Mouse (Mus musculus): ENCODE measurements at regions not wholly inside any gene's neighbourhood (a gene's known extent, or its start where the extent isn't known, plus 50 kb on each side); places are given as distances from the start of the nearest gene placed in this dataset.

DNA sequence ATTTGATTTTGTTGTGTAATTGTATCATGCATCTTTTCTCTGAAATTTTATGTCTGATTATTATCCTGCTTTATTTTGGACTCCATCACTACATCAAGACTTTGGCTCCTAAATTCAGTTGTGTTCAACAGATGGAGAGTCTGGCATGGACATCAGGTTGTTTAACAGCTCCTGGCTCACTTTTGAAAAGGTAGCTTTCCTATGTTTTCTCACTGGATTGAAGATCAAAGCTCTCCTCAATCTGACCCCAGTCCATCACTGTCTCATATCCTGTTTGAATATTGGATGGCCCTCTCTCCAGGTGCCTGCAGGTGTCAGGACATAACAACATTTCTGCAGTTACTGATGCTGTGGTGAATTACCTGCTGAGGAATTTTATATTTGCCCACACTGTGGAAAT lies 265.8 kb upstream of the Cntnap2 start:
- no peak overlapping the region for H3K4me2 ChIP-seq (ENCODE audit: low read length)
- H3K4me3 ChIP-seq (ENCODE audit: low read depth, low read length): no peak overlapping the region
- ATAC-seq (no peak), DNase-seq (ENCODE audit: low spot score) (no peak)
- no peak overlapping the region for H3K27ac ChIP-seq (ENCODE audit: low read depth, low read length)
- H3K9me3 ChIP-seq (replicated peaks; ENCODE audit: control insufficient read depth, low read length): no peaks in the 10 kb centered on the region
- H3K27me3 ChIP-seq (replicated peaks; ENCODE audit: control insufficient read depth, insufficient read depth, low read length): no peaks in the 10 kb centered on the region
- no peak overlapping the region for H3K9ac ChIP-seq (ENCODE audit: low read length)
- H3K36me3 ChIP-seq (ENCODE audit: control insufficient read depth, insufficient read depth, low read length): no peaks in the 10 kb centered on the region
- no peaks in the 10 kb centered on the region for H3K4me1 ChIP-seq (ENCODE audit: control insufficient read depth, insufficient read depth, low read length)

- no peaks in the 10 kb centered on the region for H3K4me1 ChIP-seq (ENCODE audit: control insufficient read depth, insufficient read depth, low read length)
- H3K27me3 ChIP-seq (replicated peaks; ENCODE audit: control insufficient read depth, insufficient read depth, low read length): no peaks in the 10 kb centered on the region
- no peak overlapping the region for H3K9ac ChIP-seq (ENCODE audit: low read length)
- ATAC-seq (peak; percentile 54), DNase-seq (ENCODE audit: low spot score) (peak; percentile 62)
- no peak overlapping the region for H3K27ac ChIP-seq (ENCODE audit: low read depth, low read length)
- no peak overlapping the region for H3K4me2 ChIP-seq (ENCODE audit: low read length)
- no peaks in the 10 kb centered on the region for H3K36me3 ChIP-seq (ENCODE audit: control insufficient read depth, insufficient read depth, low read length)
- no peaks in the 10 kb centered on the region for H3K9me3 ChIP-seq (replicated peaks; ENCODE audit: control insufficient read depth, low read length)
- no peak overlapping the region for H3K4me3 ChIP-seq (ENCODE audit: low read depth, low read length)
Observed at GRCm38 (mm10) chr6:44815362-44815761, 243.8 kb upstream of the Cntnap2 start.

DNA sequence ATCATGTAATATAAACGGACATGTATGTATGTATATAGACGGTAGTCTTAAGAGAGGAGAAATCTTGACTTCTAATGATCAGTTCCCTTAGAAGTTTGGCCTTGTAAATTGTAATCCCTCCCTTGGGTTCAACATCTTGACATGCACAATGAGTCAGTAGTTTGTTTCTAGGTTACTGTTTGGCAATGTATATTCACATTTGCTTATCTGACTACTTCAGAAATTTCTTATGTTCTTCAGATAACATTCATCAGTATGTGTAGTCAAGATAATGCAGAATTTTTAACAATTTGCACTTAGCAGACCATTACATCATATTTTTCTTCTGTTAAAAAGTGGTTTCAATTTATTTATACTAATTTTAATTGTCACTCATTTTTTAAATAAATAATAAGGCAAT lies 215.0 kb upstream of the Cntnap2 start:
- WGBS: 88% methylated on average over 2 of the region's 2 CpGs
- H3K27ac ChIP-seq (ENCODE audit: low read depth, low read length): no peak overlapping the region

DNA sequence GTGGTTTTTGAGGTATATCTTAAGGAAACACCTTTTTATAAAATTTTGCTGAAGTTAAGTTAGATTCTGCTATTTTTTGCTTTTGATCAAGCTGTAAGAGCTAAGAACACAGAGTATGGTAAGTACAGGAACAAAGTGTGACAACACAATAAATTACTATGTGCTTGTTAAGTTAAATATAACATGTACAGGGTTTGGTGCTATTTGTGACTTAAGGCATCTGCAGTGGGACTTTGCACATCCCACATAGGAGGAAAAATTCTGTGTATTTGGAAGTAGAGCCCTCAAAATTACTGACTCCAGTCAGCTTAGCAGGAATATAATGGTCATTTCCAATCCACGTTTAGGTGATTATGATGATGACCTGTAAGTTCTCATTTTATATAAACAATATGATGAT lies 209.7 kb upstream of the Cntnap2 start:
- Histone ChIP-seq H3K27ac (ENCODE audit: low read depth, low read length) (no peak overlapping the region), H3K36me3 (ENCODE audit: control insufficient read depth, insufficient read depth, low read length) (no peaks in the 10 kb centered on the region), H3K4me2 (ENCODE audit: low read length) (no peak overlapping the region), H3K9ac (ENCODE audit: low read length) (no peak overlapping the region), H3K9me3 (replicated peaks; ENCODE audit: control insufficient read depth, low read length) (no peaks in the 10 kb centered on the region), H3K27me3 (replicated peaks; ENCODE audit: control insufficient read depth, insufficient read depth, low read length) (no peaks in the 10 kb centered on the region), H3K4me3 (ENCODE audit: low read depth, low read length) (no peak overlapping the region), H3K4me1 (ENCODE audit: control insufficient read depth, insufficient read depth, low read length) (no peaks in the 10 kb centered on the region)
- ATAC-seq (no peak), DNase-seq (ENCODE audit: low spot score) (no peak)
- WGBS: 92% methylated on average over 1 of the region's 1 CpGs

More for the DNA sequence above, 215.0 kb upstream of the Cntnap2 start:
- Histone ChIP-seq H3K27me3 (replicated peaks; ENCODE audit: control insufficient read depth, insufficient read depth, low read length) (no peaks in the 10 kb centered on the region), H3K4me2 (ENCODE audit: low read length) (no peak overlapping the region), H3K4me3 (ENCODE audit: low read depth, low read length) (no peak overlapping the region), H3K36me3 (ENCODE audit: control insufficient read depth, insufficient read depth, low read length) (no peaks in the 10 kb centered on the region), H3K4me1 (ENCODE audit: control insufficient read depth, insufficient read depth, low read length) (no peaks in the 10 kb centered on the region), H3K9me3 (replicated peaks; ENCODE audit: control insufficient read depth, low read length) (no peaks in the 10 kb centered on the region), H3K9ac (ENCODE audit: low read length) (no peak overlapping the region)
- ATAC-seq: no peak
- DNase-seq (ENCODE audit: low spot score): no peak

- H3K27me3 ChIP-seq (replicated peaks; ENCODE audit: control insufficient read depth, insufficient read depth, low read length): no peaks in the 10 kb centered on the region
- H3K36me3 ChIP-seq (ENCODE audit: control insufficient read depth, insufficient read depth, low read length): no peaks in the 10 kb centered on the region
- H3K9ac ChIP-seq (ENCODE audit: low read length): no peak overlapping the region
- 89% methylated on average over 4 of the region's 4 CpGs for WGBS
- H3K4me3 ChIP-seq (ENCODE audit: low read depth, low read length): no peak overlapping the region
- no peaks in the 10 kb centered on the region for H3K4me1 ChIP-seq (ENCODE audit: control insufficient read depth, insufficient read depth, low read length)
- H3K9me3 ChIP-seq (replicated peaks; ENCODE audit: control insufficient read depth, low read length): no peaks in the 10 kb centered on the region
- no peak overlapping the region for H3K4me2 ChIP-seq (ENCODE audit: low read length)
- DNase-seq (ENCODE audit: low spot score) (peak; percentile 47), ATAC-seq (no peak)
- H3K27ac ChIP-seq (ENCODE audit: low read depth, low read length): no peak overlapping the region
Observed at GRCm38 (mm10) chr6:44850829-44851228, 208.3 kb upstream of the Cntnap2 start.

- no peak overlapping the region for H3K9ac ChIP-seq (ENCODE audit: low read length)
- DNase-seq (ENCODE audit: low spot score): no peak
- H3K36me3 ChIP-seq (ENCODE audit: control insufficient read depth, insufficient read depth, low read length): no peaks in the 10 kb centered on the region
- ATAC-seq: no peak
- H3K4me2 ChIP-seq (ENCODE audit: low read length): no peak overlapping the region
- H3K27me3 ChIP-seq (replicated peaks; ENCODE audit: control insufficient read depth, insufficient read depth, low read length): no peaks in the 10 kb centered on the region
- H3K27ac ChIP-seq (ENCODE audit: low read depth, low read length): no peak overlapping the region
- H3K4me3 ChIP-seq (ENCODE audit: low read depth, low read length): no peak overlapping the region
- H3K4me1 ChIP-seq (ENCODE audit: control insufficient read depth, insufficient read depth, low read length): no peaks in the 10 kb centered on the region
- H3K9me3 ChIP-seq (replicated peaks; ENCODE audit: control insufficient read depth, low read length): no peaks in the 10 kb centered on the region
- WGBS: 57% methylated on average over 2 of the region's 2 CpGs
Observed at GRCm38 (mm10) chr6:44900249-44900648, 158.9 kb upstream of the Cntnap2 start.

Data from forebrain, embryonic 14.5 days (tissue).